Mouse (Mus musculus): ENCODE data around the gene Ranbp1.

GRCm38 (mm10) chr16:18218580-18218996 is 29.9 kb downstream of the Ranbp1 start:
- TF ChIP-seq CTCF (IDR thresholded peaks at IDR 0.05; ENCODE audit: insufficient read depth, low read depth, low read length), result no peak
- TF ChIP-seq POLR2A (IDR thresholded peaks at IDR 0.05; ENCODE audit: insufficient read depth, low read depth, low read length), result no peak
